Mouse (Mus musculus): ENCODE measurements at regions not wholly inside any gene's neighbourhood (a gene's known extent, or its start where the extent isn't known, plus 50 kb on each side); places are given as distances from the start of the nearest gene placed in this dataset.

DNA sequence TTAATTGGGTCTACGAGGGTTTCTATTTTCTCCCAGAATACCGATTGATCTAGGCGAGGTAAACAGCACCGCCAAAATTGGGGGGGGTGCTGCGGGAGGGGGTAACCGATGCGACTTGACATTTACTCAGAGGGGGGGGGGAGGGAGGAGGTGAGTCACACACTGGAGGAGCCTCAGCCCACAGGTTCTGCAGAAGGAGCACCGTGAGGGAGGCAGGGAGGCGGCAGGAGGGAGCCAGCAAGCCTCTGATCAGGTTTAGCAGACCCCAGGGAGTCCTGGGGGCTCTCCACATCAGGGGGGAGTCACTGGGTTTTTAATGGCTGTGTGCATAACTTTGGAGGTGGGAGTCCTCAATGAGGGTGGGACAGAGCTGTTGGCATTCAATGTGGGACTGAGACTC is 51.3 kb upstream of the Ier5l start:
- no peak for DNase-seq

DNA sequence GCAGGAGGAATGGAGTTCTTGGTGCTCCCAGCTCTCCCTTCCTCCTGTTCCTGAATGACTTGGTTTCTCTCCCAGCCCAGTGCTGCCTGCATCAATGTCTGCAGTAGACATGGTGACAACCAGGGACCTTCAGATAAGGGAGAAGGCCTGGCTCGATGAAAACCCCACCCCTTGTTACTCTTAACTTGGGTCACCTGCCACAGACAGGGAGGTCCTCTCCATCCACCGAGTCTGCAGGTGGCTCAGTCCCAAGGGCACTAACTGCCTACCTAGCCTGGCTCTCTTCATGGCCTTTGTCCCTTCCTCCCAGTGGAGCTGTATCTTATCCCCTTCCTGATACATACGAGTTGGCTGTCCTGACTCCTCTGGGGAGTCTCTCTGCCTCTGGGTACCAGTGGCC is 51.8 kb upstream of the Ier5l start:
- no peak for DNase-seq

DNA sequence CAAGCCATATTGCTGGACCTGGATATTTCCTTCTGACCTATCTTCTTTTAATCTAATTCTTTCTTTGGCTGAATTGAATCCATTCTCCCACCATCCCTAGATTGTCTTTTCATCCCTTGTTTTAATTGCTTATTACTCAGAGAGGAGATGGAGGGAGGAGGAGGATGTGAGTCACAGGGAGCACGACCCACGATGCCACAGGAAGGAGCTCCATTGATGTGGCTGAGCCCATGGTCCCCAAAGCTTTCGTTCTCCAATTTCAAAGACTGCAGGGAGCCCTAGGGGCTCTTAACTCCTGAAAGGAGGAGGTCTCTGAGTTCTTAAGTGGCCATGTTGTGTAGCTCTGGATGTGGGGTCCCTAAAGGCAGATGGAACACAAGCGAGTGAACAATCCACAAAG is 53.5 kb upstream of the Ier5l start:
- no peak for DNase-seq

DNA sequence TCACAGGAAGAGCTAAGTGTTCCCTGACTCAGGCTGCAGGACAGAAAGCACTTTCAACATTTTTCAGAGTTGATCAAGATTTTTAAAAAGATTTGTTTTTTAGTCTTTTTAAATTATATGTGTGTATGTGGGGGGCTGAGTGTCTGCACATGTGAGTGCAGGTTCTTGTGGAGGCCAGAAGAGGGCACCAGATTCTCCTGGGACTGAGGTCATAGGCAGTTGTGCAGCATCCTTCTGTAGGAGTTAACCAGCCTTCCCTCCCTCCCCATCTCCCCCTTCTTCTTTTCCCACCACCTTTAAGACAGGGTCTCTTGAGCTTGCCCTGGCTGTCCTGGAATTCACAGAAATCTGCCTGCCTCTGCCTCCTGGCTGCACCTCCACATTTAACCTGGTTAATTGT is 58.9 kb upstream of the Ier5l start:
- DNase-seq, result no peak

DNA sequence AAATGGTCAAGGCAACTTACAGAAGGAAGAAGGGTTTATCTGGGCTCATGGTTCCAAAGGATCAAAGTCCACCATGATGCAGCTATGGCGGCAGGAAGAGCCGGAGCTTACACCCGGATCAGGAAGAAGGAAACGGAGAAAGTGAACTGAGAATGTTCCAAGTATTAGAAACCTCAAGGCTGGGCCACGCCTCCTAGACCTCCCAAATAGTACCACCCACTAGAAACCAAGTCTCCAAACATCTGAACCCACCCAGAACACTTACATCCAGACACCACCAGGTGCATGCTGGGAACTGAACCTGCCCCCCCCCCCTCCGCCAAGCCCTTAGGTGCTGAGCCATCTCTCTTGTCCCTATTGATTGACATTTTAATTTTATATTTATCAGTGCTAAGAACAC is 59.3 kb upstream of the Ier5l start:
- DNase-seq, result no peak

DNA sequence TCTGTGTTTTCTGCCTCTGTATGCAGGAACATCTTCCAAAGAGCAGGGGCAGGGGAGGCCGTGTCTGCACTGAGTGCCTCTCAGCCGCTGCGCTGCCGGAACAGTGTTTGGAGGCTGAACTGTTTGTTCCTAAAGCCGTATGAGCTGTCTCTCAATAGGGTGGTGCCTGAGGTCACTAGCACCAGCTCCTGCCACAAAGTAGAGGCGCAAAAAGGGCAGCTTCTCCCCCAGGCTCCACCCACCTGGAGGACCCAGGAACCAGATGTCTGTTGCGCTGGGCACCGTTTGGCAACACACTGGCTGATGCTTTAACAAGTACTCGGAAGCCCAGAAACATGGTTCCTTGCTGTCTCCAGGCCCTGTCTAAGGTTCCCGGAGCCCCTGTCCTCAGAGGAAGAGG is 60.4 kb upstream of the Cstad start:
- no peak for DNase-seq

DNA sequence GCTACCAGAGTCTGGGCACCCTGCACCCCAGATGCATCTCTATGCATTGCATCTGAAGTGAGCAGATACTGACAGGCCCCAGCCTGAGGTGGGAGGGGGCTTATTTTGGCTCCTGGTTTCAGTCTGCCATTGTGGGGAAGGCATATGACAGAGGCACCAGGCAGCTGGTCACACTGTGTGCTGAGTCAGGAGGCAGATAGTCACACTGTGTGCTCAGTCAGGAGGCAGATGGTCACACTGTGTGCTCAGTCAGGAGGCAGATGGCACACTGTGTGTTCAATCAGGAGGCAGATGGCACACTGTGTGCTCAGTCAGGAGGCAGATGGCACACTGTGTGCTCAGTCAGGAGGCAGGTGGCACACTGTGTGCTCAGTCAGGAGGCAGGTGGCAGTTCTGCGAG is 55.5 kb upstream of the Cstad start:
- DNase-seq, result no peak

DNA sequence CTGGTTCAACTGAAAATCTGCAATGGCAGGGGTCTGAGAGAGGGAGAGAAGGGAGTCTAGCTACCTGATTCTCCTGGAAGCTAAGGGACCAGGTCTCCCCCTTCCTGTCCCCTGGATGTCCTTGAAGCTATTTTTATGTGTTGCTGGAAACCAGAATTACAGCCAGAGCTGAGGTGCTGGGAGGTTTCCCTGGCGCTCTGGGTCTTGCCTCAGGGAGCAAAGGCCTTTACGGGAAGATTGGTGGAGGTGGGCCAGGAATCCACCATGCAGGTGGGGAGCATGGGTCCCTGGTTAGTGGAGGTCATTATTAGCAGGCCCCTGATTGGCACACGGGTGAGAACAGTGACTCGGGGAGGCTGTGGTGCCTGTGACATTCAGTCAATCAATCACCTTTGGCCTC is 53.3 kb upstream of the Cstad start:
- DNase-seq, result peak; percentile 42

DNA sequence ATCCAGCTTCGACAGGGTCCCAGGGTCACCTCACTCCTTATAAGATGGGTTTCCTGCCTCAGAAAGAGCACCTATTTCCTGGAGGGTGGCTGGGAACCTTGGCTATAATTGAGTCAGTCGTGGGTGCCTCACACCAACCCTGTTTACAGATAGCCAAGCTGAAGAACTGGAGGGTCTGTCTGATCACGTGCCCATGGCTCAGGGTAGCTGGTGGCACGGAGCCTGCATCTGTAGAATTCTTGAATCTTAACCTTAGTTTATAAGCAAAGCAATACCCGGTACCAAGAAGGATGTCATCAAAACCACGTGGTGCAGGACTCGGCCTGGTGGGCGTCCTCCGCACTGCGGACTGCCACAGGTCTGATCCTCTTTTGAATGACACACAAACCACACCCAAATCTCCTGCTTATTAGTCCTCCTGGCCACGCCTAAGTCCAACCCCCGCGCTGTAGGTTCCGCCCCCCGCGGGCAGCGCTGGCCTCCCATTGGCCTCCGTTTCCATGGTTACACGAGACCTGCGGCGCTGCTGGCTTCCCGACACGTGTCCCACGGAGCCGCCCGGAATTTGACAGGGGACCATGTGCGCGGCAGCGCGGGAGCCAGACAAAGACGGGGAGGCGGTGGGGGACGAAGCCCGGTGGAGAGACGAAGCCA is 49.9 kb upstream of the Cstad start:
- peak; percentile 95 for DNase-seq
